In the genomic region with DNA sequence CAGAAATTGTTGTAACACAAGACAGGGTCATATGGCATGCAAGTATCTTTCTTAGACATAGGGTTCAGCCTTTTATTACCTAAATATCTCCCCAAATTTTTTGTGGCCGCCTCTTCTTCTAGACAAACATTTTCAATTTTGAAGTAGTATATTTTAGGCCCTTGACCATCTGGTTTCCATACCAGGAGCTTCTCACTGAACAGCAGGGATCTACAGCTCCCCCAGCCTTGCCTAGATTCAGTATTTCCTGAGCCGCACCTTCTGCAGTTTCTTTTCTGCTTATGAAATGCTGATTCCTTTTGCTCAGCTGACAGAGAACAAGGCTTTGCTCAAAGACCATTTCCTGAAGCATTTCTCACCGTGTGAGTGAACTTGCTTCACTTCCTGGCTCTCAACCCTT, we compare ENCODE assay signal across 18 mouse cellular contexts.
A peak's percentile ranks its signal among the peaks of the same experiment; 100 is the strongest.
DNase-seq lines count a peak whose midpoint lies in the region; TF ChIP-seq lines count a peak whose summit lies in the region.
"Had no signal": no experiment of that assay in that cellular context is flagged by ENCODE, and none has a peak within 500 bp of the region (broad histone marks: within the 10 kb centered on the region; RNA-seq: fewer than 3 reads in every experiment).

No protein-coding gene starts in this region.

- intact Hi-C loops in left cerebral cortex, postnatal 36 days (cut with DNase I): no loop called here
- intact Hi-C loops in heart, postnatal 25 days (cut with DNase I): no loop called here

- H3K27ac ChIP-seq in layer of hippocampus, adult 2 months: peak overlapping the region; percentile 67
- H3K27ac ChIP-seq: embryonic facial prominence, embryonic 15.5 days; forebrain, embryonic 10.5 days; limb, embryonic 10.5 days; lung, embryonic 15.5 days; macrophage; midbrain, embryonic 12.5 days had no signal

- peak; percentile 17 to 21 for DNase-seq in layer of hippocampus, adult 2 months (ENCODE audit: low spot score in 2 of 2)
- no peak for DNase-seq in layer of hippocampus, adult 9-10 months (ENCODE audit: low spot score)
- DNase-seq in cerebellum, adult 18-20 months: peak; percentile 31 to 38
- DNase-seq in cerebellum, postnatal 36 days: peak; percentile 5 to 21
- DNase-seq in left cerebral cortex, postnatal 36 days (ENCODE audit: low spot score in 2 of 2): peak; percentile 33
- no peak for DNase-seq in heart, adult 9 months (ENCODE audit: low spot score in 2 of 2)
- no peak for DNase-seq in gastrocnemius, postnatal 25 days
- DNase-seq in heart, postnatal 25 days (ENCODE audit: low spot score): no peak
- DNase-seq: adrenal gland, postnatal 25 days; kidney, adult 18-20 months; kidney, postnatal 14 days; thymus, postnatal 14 days had no signal

- no peak overlapping the region for H3K4me3 ChIP-seq in layer of hippocampus, adult 2 months
- H3K4me3 ChIP-seq: embryonic facial prominence, embryonic 15.5 days; forebrain, embryonic 10.5 days; limb, embryonic 10.5 days; lung, embryonic 15.5 days; midbrain, embryonic 12.5 days had no signal

- TF ChIP-seq CTCF in layer of hippocampus, adult 2 months (conservative IDR thresholded peaks at IDR 0.05): no peak

Comparison
In these comparisons a context has a peak if more than half of its experiments do, and no peak if none do; other contexts are left out.
1. DNase-seq: peak in layer of hippocampus, adult 2 months (2 of 2), cerebellum, adult 18-20 months (2 of 2), cerebellum, postnatal 36 days (2 of 2) and left cerebral cortex, postnatal 36 days (2 of 2); none in layer of hippocampus, adult 9-10 months (single experiment), heart, adult 9 months (0 of 2), gastrocnemius, postnatal 25 days (single experiment) and heart, postnatal 25 days (single experiment).